Mouse (Mus musculus): ENCODE measurements around the gene Cul1.

GRCm38 (mm10) chr6:47526446-47526845, 73.2 kb downstream of the Cul1 start:
- no peak for TF ChIP-seq CTCF (IDR thresholded peaks at IDR 0.05; ENCODE audit: control insufficient read depth, insufficient read depth, insufficient read length)
- no peak for TF ChIP-seq MAX (IDR thresholded peaks at IDR 0.05)
- TF ChIP-seq USF1 (IDR thresholded peaks at IDR 0.05; ENCODE audit: low read depth): no peak
- no peak for TF ChIP-seq MYOD1 (IDR thresholded peaks at IDR 0.05; ENCODE audit: control insufficient read depth, insufficient read length, low read depth)
- TF ChIP-seq CEBPB (IDR thresholded peaks at IDR 0.05; ENCODE audit: low read depth): no peak

Measured in C2C12 (cell line).